In genomic region chr2:34938269-34939208, GRCm38 (mm10) we compare ENCODE assay signal across 10 mouse cellular contexts. TPM values are rescaled to one million over a fixed set of nuclear protein-coding genes. Genes with fewer than 3 reads are reported as not detected.
A peak's percentile ranks its signal among the peaks of the same experiment; 100 is the strongest.
DNase-seq lines count a peak whose midpoint lies in the region; ATAC-seq and TF ChIP-seq lines count a peak whose summit lies in the region.
"Had no signal": no experiment of that assay in that cellular context is flagged by ENCODE, and none has a peak within 500 bp of the region (broad histone marks: within the 10 kb centered on the region; RNA-seq: fewer than 3 reads in every experiment).

No protein-coding gene starts in this region.

- no peaks in the 10 kb centered on the region for H3K27me3 ChIP-seq in kidney, adult 2 months (replicated peaks; ENCODE audit: control insufficient read depth, insufficient read depth, low read length)
- H3K27me3 ChIP-seq in kidney, embryonic 16.5 days (ENCODE audit: insufficient read depth, low read length), result no peaks in the 10 kb centered on the region
- no peaks in the 10 kb centered on the region for H3K27me3 ChIP-seq in thymus, adult 2 months (ENCODE audit: control insufficient read depth, insufficient read depth, low read length)
- H3K27me3 ChIP-seq: neural tube, embryonic 12.5 days had no signal

- peak; percentile 34 for DNase-seq in kidney, adult 2 months
- peak; percentile 50 for DNase-seq in adipocyte (ENCODE audit: low spot score)
- peak; percentile 17 for DNase-seq in heart, postnatal 25 days (ENCODE audit: low spot score)
- DNase-seq in thymus, adult 2 months, result peak; percentile 59
- DNase-seq in right cerebral cortex, postnatal 10 days (ENCODE audit: low spot score in 2 of 2), result no peak
- DNase-seq in kidney, postnatal 10 days, result no peak

- ATAC-seq in kidney, embryonic 16.5 days (ENCODE audit: low FRiP score, low TSS enrichment), result no peak
- ATAC-seq in frontal cortex, adult (ENCODE audit: low TSS enrichment), result no peak

- no peaks in the 10 kb centered on the region for H3K4me1 ChIP-seq in kidney, adult 2 months (ENCODE audit: control insufficient read depth, insufficient read depth, low read length)
- peaks cover 22% of the 10 kb centered on the region for H3K4me1 ChIP-seq in kidney, embryonic 16.5 days (ENCODE audit: insufficient read depth, low read length)
- H3K4me1 ChIP-seq in thymus, adult 2 months (replicated peaks; ENCODE audit: control insufficient read depth, insufficient read depth, low read length), result peaks cover 47% of the 10 kb centered on the region
- H3K4me1 ChIP-seq: neural tube, embryonic 12.5 days had no signal

- H3K36me3 ChIP-seq in kidney, adult 2 months (ENCODE audit: control insufficient read depth, insufficient read depth, low read length), result no peaks in the 10 kb centered on the region
- no peaks in the 10 kb centered on the region for H3K36me3 ChIP-seq in kidney, embryonic 16.5 days (ENCODE audit: insufficient read depth, low read length)
- no peaks in the 10 kb centered on the region for H3K36me3 ChIP-seq in thymus, adult 2 months (ENCODE audit: control insufficient read depth, insufficient read depth, low read length)
- H3K36me3 ChIP-seq: neural tube, embryonic 12.5 days had no signal

- TF ChIP-seq CTCF in kidney, adult 2 months (conservative IDR thresholded peaks at IDR 0.05; ENCODE audit: insufficient read depth, insufficient read length, low read depth, low read length), result no peak
- no peak for TF ChIP-seq CTCF in thymus, adult 2 months (IDR thresholded peaks at IDR 0.05; ENCODE audit: borderline replicate concordance, control insufficient read depth, extremely low read depth, insufficient read depth, low read length, poor library complexity)

- intact Hi-C loops in heart, postnatal 25 days (cut with DNase I), result no loop called here

- no peak overlapping the region for H3K4me3 ChIP-seq in kidney, adult 2 months (ENCODE audit: insufficient read depth, low read depth, low read length)
- no peak overlapping the region for H3K4me3 ChIP-seq in kidney, embryonic 16.5 days (ENCODE audit: low read length)
- H3K4me3 ChIP-seq in thymus, adult 2 months (ENCODE audit: control insufficient read depth, insufficient read depth, low read length), result no peak overlapping the region
- H3K4me3 ChIP-seq: erythroblast, embryonic 14.5 days; neural tube, embryonic 12.5 days had no signal

- TF ChIP-seq POLR2A in kidney, adult 2 months (IDR thresholded peaks at IDR 0.05; ENCODE audit: low read depth, low read length), result no peak
- TF ChIP-seq POLR2A in thymus, adult 2 months (IDR thresholded peaks at IDR 0.05; ENCODE audit: control insufficient read depth, extremely low read depth, insufficient read depth, low read length, poor library complexity), result no peak

- 65% methylated on average over 8 of the region's 8 CpGs for WGBS in kidney, adult 2 months
- WGBS in kidney, embryonic 16.5 days, result 69% methylated on average over 8 of the region's 8 CpGs
- 2% methylated on average over 8 of the region's 8 CpGs for WGBS in thymus, adult 2 months

- no peaks in the 10 kb centered on the region for H3K9me3 ChIP-seq in kidney, embryonic 16.5 days (ENCODE audit: low read length)
- H3K9me3 ChIP-seq: neural tube, embryonic 12.5 days had no signal

- no peak overlapping the region for H3K9ac ChIP-seq in kidney, embryonic 16.5 days (replicated peaks; ENCODE audit: low read length)
- H3K9ac ChIP-seq: neural tube, embryonic 12.5 days had no signal

- H3K4me2 ChIP-seq in kidney, embryonic 16.5 days (replicated peaks; ENCODE audit: low read depth, low read length), result no peak overlapping the region
- H3K4me2 ChIP-seq: neural tube, embryonic 12.5 days had no signal

- no peak overlapping the region for H3K27ac ChIP-seq in kidney, adult 2 months (ENCODE audit: insufficient read depth, low read depth, low read length)
- H3K27ac ChIP-seq in kidney, embryonic 16.5 days (ENCODE audit: low read length), result no peak overlapping the region
- H3K27ac ChIP-seq in thymus, adult 2 months (ENCODE audit: control insufficient read depth, insufficient read depth, low read length), result peak overlapping the region; percentile 86
- H3K27ac ChIP-seq: neural tube, embryonic 12.5 days had no signal

RNA-seq across cellular contexts. Expression of gene Traf1, which starts 23.0 kb away (rescaled TPM):
- polyA plus RNA-seq in kidney, adult 2 months (2012; rRNA removed), result 4.3 and 9.3 TPM in 2 replicates
- 30.3 and 33.2 TPM in 2 replicates for polyA plus RNA-seq in kidney, embryonic 16.5 days (2015; fragmentation: Nextera tagmentation; extraction: Ambion mirVana)
- 1 to 10 TPM; 1.0 to 1.3 TPM for total RNA-seq in heart, postnatal 25 days (2021)
- polyA plus RNA-seq in thymus, adult 2 months (2012; rRNA removed), result 76.7 and 80.4 TPM in 2 replicates
- polyA plus RNA-seq: erythroblast, embryonic 14.5 days had no signal

RNA-seq across cellular contexts. Expression of gene Phf19, which starts 24.7 kb away (rescaled TPM):
- polyA plus RNA-seq in kidney, adult 2 months (2012; rRNA removed), result 0.60 and 0.66 TPM in 2 replicates
- polyA plus RNA-seq in kidney, embryonic 16.5 days (2015; fragmentation: Nextera tagmentation; extraction: Ambion mirVana), result 21.4 and 22.2 TPM in 2 replicates
- 1 to 10 TPM in 1 of 2 experiments, under 1 TPM in 1; 0.70 to 1.1 TPM for total RNA-seq in heart, postnatal 25 days (2021)
- polyA plus RNA-seq in thymus, adult 2 months (2012; rRNA removed), result 18.8 and 24.1 TPM in 2 replicates

Comparison
In these comparisons a context has a peak if more than half of its experiments do, and no peak if none do; other contexts are left out.
1. DNase-seq: peak in kidney, adult 2 months (single experiment), adipocyte (single experiment), heart, postnatal 25 days (single experiment) and thymus, adult 2 months (single experiment); none in right cerebral cortex, postnatal 10 days (0 of 2) and kidney, postnatal 10 days (single experiment).
2. RNA of gene Phf19, which starts 24.7 kb away (polyA plus RNA-seq): 21.4 to 22.2 TPM in kidney, embryonic 16.5 days and 18.8 to 24.1 TPM in thymus, adult 2 months; 0.60 to 0.66 TPM in kidney, adult 2 months; every median in the first group is over 10 times any median in the second.